ENCODE assay signal across 11 mouse cellular contexts in genomic region chr1:89092019-89092418, GRCm38 (mm10). TPM values are rescaled to one million over a fixed set of nuclear protein-coding genes. Genes with fewer than 3 reads are reported as not detected.
A peak's percentile ranks its signal among the peaks of the same experiment; 100 is the strongest.
DNase-seq lines count a peak whose midpoint lies in the region; ATAC-seq and TF ChIP-seq lines count a peak whose summit lies in the region.
"Had no signal": no experiment of that assay in that cellular context is flagged by ENCODE, and none has a peak within 500 bp of the region (broad histone marks: within the 10 kb centered on the region; RNA-seq: fewer than 3 reads in every experiment).

No protein-coding gene starts in this region.

- ATAC-seq in forebrain, embryonic 16.5 days = no peak
- no peak for ATAC-seq in lung, embryonic 16.5 days (ENCODE audit: low read depth)
- no peak for ATAC-seq in intestine, embryonic 16.5 days
- ATAC-seq in stomach, embryonic 15.5 days (ENCODE audit: insufficient read depth, low FRiP score, low read depth) = no peak
- ATAC-seq: inflammation-experienced regulatory T-cells, adult 6 months had no signal

- TF ChIP-seq CTCF in lung, adult 2 months (IDR thresholded peaks at IDR 0.05; ENCODE audit: insufficient read depth, low read length) = no peak

- no peaks in the 10 kb centered on the region for H3K36me3 ChIP-seq in forebrain, embryonic 10.5 days (replicated peaks)
- no peaks in the 10 kb centered on the region for H3K36me3 ChIP-seq in forebrain, embryonic 16.5 days (ENCODE audit: control insufficient read depth, insufficient read depth)
- no peaks in the 10 kb centered on the region for H3K36me3 ChIP-seq in lung, embryonic 16.5 days (ENCODE audit: control insufficient read depth, insufficient read depth, low read length)
- no peaks in the 10 kb centered on the region for H3K36me3 ChIP-seq in intestine, embryonic 16.5 days (ENCODE audit: control insufficient read depth, insufficient read depth, low read length)
- H3K36me3 ChIP-seq in stomach, embryonic 15.5 days = no peaks in the 10 kb centered on the region

- H3K9me3 ChIP-seq in forebrain, embryonic 10.5 days = no peaks in the 10 kb centered on the region
- no peaks in the 10 kb centered on the region for H3K9me3 ChIP-seq in forebrain, embryonic 16.5 days (ENCODE audit: control insufficient read depth, low read length)
- H3K9me3 ChIP-seq in lung, embryonic 16.5 days (ENCODE audit: control insufficient read depth, low read length) = no peaks in the 10 kb centered on the region
- H3K9me3 ChIP-seq in intestine, embryonic 16.5 days (ENCODE audit: control insufficient read depth, low read length) = no peaks in the 10 kb centered on the region
- no peaks in the 10 kb centered on the region for H3K9me3 ChIP-seq in stomach, embryonic 15.5 days

- peak overlapping the region; percentile 89 for H3K27ac ChIP-seq in forebrain, embryonic 10.5 days
- no peak overlapping the region for H3K27ac ChIP-seq in forebrain, embryonic 16.5 days (ENCODE audit: low read length)
- H3K27ac ChIP-seq in lung, embryonic 16.5 days (ENCODE audit: low read length) = peak overlapping the region; percentile 90
- peak overlapping the region; percentile 70 for H3K27ac ChIP-seq in intestine, embryonic 16.5 days (ENCODE audit: low read length)
- peak overlapping the region; percentile 76; the same call in 1 of the 2 replicates for H3K27ac ChIP-seq in stomach, embryonic 15.5 days

- H3K4me1 ChIP-seq in forebrain, embryonic 10.5 days = peaks cover 97% of the 10 kb centered on the region
- H3K4me1 ChIP-seq in forebrain, embryonic 16.5 days (replicated peaks; ENCODE audit: control insufficient read depth, insufficient read depth, low read length) = peaks cover 39% of the 10 kb centered on the region
- peaks cover 66% of the 10 kb centered on the region for H3K4me1 ChIP-seq in lung, embryonic 16.5 days (replicated peaks; ENCODE audit: control insufficient read depth, insufficient read depth, low read length)
- peaks cover 45% of the 10 kb centered on the region for H3K4me1 ChIP-seq in lung, adult 2 months (ENCODE audit: control insufficient read depth, insufficient read depth, low read length)
- H3K4me1 ChIP-seq in intestine, embryonic 16.5 days (ENCODE audit: control insufficient read depth, insufficient read depth, low read length) = peaks cover 78% of the 10 kb centered on the region
- peaks cover 61% of the 10 kb centered on the region for H3K4me1 ChIP-seq in stomach, embryonic 15.5 days

- H3K4me2 ChIP-seq in forebrain, embryonic 16.5 days (ENCODE audit: low read length) = no peak overlapping the region
- peak overlapping the region; percentile 41 for H3K4me2 ChIP-seq in lung, embryonic 16.5 days (ENCODE audit: low read depth, low read length)
- H3K4me2 ChIP-seq in intestine, embryonic 16.5 days (ENCODE audit: low read depth, low read length) = peak overlapping the region; percentile 42; the same call in 1 of the 2 replicates
- H3K4me2 ChIP-seq in stomach, embryonic 15.5 days = no peak overlapping the region
- H3K4me2 ChIP-seq: liver, embryonic 11.5 days had no signal

- no peak for DNase-seq in forebrain, embryonic 10.5 days (ENCODE audit: extremely low spot score, low spot score)
- DNase-seq in lung, adult 2 months = no peak
- no peak for DNase-seq in cerebellum, adult 9-11 months
- no peak for DNase-seq in B cell, adult 2 months
- DNase-seq: cerebellum, adult 2 months had no signal

- whole genome bisulfite sequencing in forebrain, embryonic 10.5 days = 37% methylated on average over 5 of the region's 5 CpGs
- WGBS in forebrain, embryonic 16.5 days = 51% methylated on average over 5 of the region's 5 CpGs
- 43% methylated on average over 5 of the region's 5 CpGs for WGBS in lung, embryonic 16.5 days
- 60% methylated on average over 5 of the region's 5 CpGs for WGBS in lung, adult 2 months
- WGBS in intestine, embryonic 16.5 days = 45% methylated on average over 5 of the region's 5 CpGs
- WGBS in stomach, embryonic 15.5 days = 39% methylated on average over 5 of the region's 5 CpGs

- H3K4me3 ChIP-seq in forebrain, embryonic 10.5 days = peak overlapping the region; percentile 38; the same call in 1 of the 2 replicates
- no peak overlapping the region for H3K4me3 ChIP-seq in forebrain, embryonic 16.5 days (replicated peaks; ENCODE audit: low read length)
- H3K4me3 ChIP-seq in lung, embryonic 16.5 days (ENCODE audit: low read length) = no peak overlapping the region
- no peak overlapping the region for H3K4me3 ChIP-seq in lung, adult 2 months (replicated peaks; ENCODE audit: extremely low read depth, low read depth, low read length)
- H3K4me3 ChIP-seq in intestine, embryonic 16.5 days (ENCODE audit: low read length) = no peak overlapping the region
- no peak overlapping the region for H3K4me3 ChIP-seq in stomach, embryonic 15.5 days (replicated peaks)

- H3K9ac ChIP-seq in forebrain, embryonic 16.5 days (replicated peaks; ENCODE audit: low read depth, low read length) = no peak overlapping the region
- H3K9ac ChIP-seq in lung, embryonic 16.5 days (ENCODE audit: low read length) = peak overlapping the region; percentile 58; the same call in 1 of the 2 replicates
- H3K9ac ChIP-seq in intestine, embryonic 16.5 days (ENCODE audit: low read depth, low read length) = 0 out of 2 replicates have a peak overlapping the region, but pooled peaks have one; percentile 16
- H3K9ac ChIP-seq in stomach, embryonic 15.5 days = no peak overlapping the region

- H3K27me3 ChIP-seq in forebrain, embryonic 10.5 days (ENCODE audit: poor library complexity, severe bottlenecking) = peaks cover 5% of the 10 kb centered on the region; the same call in 1 of the 2 replicates
- H3K27me3 ChIP-seq in forebrain, embryonic 16.5 days (replicated peaks; ENCODE audit: control insufficient read depth, insufficient read depth, low read length) = no peaks in the 10 kb centered on the region
- H3K27me3 ChIP-seq in lung, embryonic 16.5 days (ENCODE audit: control insufficient read depth, insufficient read depth, low read depth, low read length) = no peaks in the 10 kb centered on the region
- H3K27me3 ChIP-seq in intestine, embryonic 16.5 days (replicated peaks; ENCODE audit: control insufficient read depth, insufficient read depth, low read length) = no peaks in the 10 kb centered on the region
- no peaks in the 10 kb centered on the region for H3K27me3 ChIP-seq in stomach, embryonic 15.5 days (replicated peaks)

- TF ChIP-seq POLR2A in lung, adult 2 months (IDR thresholded peaks at IDR 0.05; ENCODE audit: borderline replicate concordance, extremely low read depth, low read depth, low read length) = no peak

RNA-seq across cellular contexts. Expression of gene Sh3bp4, which starts 21.8 kb away (rescaled TPM):
- 27.7 and 28.7 TPM in 2 replicates for polyA plus RNA-seq in forebrain, embryonic 10.5 days (2016; fragmentation: Nextera tagmentation; extraction: Ambion mirVana)
- polyA plus RNA-seq in forebrain, embryonic 16.5 days (2015; fragmentation: Nextera tagmentation; extraction: Ambion mirVana) = 20.6 and 22.2 TPM in 2 replicates
- 26.4 and 27.8 TPM in 2 replicates for polyA plus RNA-seq in lung, embryonic 16.5 days (2015; fragmentation: Nextera tagmentation; extraction: Ambion mirVana)
- 33.9 and 40.2 TPM in 2 replicates for polyA plus RNA-seq in lung, adult 2 months (2012; rRNA removed)
- polyA plus RNA-seq in intestine, embryonic 16.5 days (2015; fragmentation: Nextera tagmentation; extraction: Ambion mirVana) = 13.5 and 14.2 TPM in 2 replicates
- polyA plus RNA-seq in stomach, embryonic 15.5 days (2015; fragmentation: Nextera tagmentation; extraction: Ambion mirVana) = 18.4 and 19.8 TPM in 2 replicates

Comparison
In these comparisons a context has a peak if more than half of its experiments do, and no peak if none do; other contexts are left out.
1. H3K4me2 ChIP-seq: peak in lung, embryonic 16.5 days (single experiment) and intestine, embryonic 16.5 days (single experiment); none in forebrain, embryonic 16.5 days (single experiment) and stomach, embryonic 15.5 days (single experiment).
2. H3K9ac ChIP-seq: peak in lung, embryonic 16.5 days (single experiment) and intestine, embryonic 16.5 days (single experiment); none in forebrain, embryonic 16.5 days (single experiment) and stomach, embryonic 15.5 days (single experiment).